Mouse (Mus musculus): ENCODE data around the gene Rbbp4.

- TF ChIP-seq CTCF (IDR thresholded peaks at IDR 0.05 in 2 of 3, conservative IDR thresholded peaks at IDR 0.05 in 1 of 3; ENCODE audit: control insufficient read depth in 1 of 3, insufficient read depth in 1 of 3, low read depth in 2 of 3, low read length in 3 of 3, poor library complexity in 1 of 3, severe bottlenecking in 1 of 3) = no peak
- TF ChIP-seq NRF1 (IDR thresholded peaks at IDR 0.05; ENCODE audit: insufficient read depth, low read depth, low read length, poor library complexity, severe bottlenecking) = no peak
- TF ChIP-seq ETS1 (IDR thresholded peaks at IDR 0.05; ENCODE audit: low read depth, low read length) = no peak
- TF ChIP-seq KAT2A (conservative IDR thresholded peaks at IDR 0.05; ENCODE audit: low read depth, low read length) = no peak
- no peak for TF ChIP-seq RCOR1 (IDR thresholded peaks at IDR 0.05; ENCODE audit: low read depth, low read length)
- TF ChIP-seq HCFC1 (IDR thresholded peaks at IDR 0.05; ENCODE audit: low read depth, low read length) = no peak
- TF ChIP-seq GATA1 (IDR thresholded peaks at IDR 0.05; ENCODE audit: low read depth, low read length) = no peak
- no peak for TF ChIP-seq USF1 (IDR thresholded peaks at IDR 0.05; ENCODE audit: low read depth, low read length)
- no peak for TF ChIP-seq ZC3H11A (IDR thresholded peaks at IDR 0.05; ENCODE audit: low read depth, low read length)
- TF ChIP-seq EP300 (IDR thresholded peaks at IDR 0.05; ENCODE audit: low read depth in 1 of 2, low read length in 2 of 2) = no peak
- no peak for TF ChIP-seq POLR2A (IDR thresholded peaks at IDR 0.05; ENCODE audit: control insufficient read depth in 1 of 2, insufficient read depth in 1 of 2, low read depth in 1 of 2, low read length in 2 of 2, poor library complexity in 1 of 2)
These were observed 47.6 kb downstream of the Rbbp4 start, which contains the start of gene Sync for GRCm38 (mm10) chr4:129287472-129287981.

Measured in MEL (cell line).